Mouse (Mus musculus) midbrain, postnatal 0 days (tissue): ENCODE data around the gene Etfdh. TPM values are rescaled to one million over a fixed set of nuclear protein-coding genes. Genes with fewer than 3 reads are reported as not detected.

ENCODE experiments used
- ATAC-seq: fragments of 200-750 bp; cut with Nextera tagmentation; 2 replicates; pipeline ENCODE4 v1.8.0; 2017; ENCODE audit warnings: moderate number of reproducible peaks, mild to moderate bottlenecking, moderate TSS enrichment, moderate library complexity; ENCODE audit not compliant: low FRiP score
- DNase-seq: peaks from one replicate; pipeline ENCODE4 v3.0.0-alpha.2; 2015; ENCODE audit warnings: low spot score
- H3K27ac ChIP-seq: fragments of 300-500 bp; sonication (generic); 2 replicates; pipeline ENCODE4 v1.5.1; 2014; ENCODE audit warnings: low read depth, mild to moderate bottlenecking, low read length, mixed read lengths
- H3K27me3 ChIP-seq: fragments of 300-500 bp; sonication (generic); 2 replicates; pipeline ENCODE4 v1.6.1; 2014; ENCODE audit warnings: low read length, control low read depth, mixed read lengths; ENCODE audit not compliant: insufficient read depth
- H3K36me3 ChIP-seq: fragments of 300-500 bp; sonication (generic); 2 replicates; pipeline ENCODE4 v1.6.1; 2014; ENCODE audit warnings: low read length, control low read depth, mixed read lengths; ENCODE audit not compliant: insufficient read depth
- H3K4me1 ChIP-seq: fragments of 300-500 bp; sonication (generic); 2 replicates; pipeline ENCODE4 v1.6.1; 2014; ENCODE audit warnings: mild to moderate bottlenecking, control low read depth, antibody characterized with exemption, low read length, mixed read lengths; ENCODE audit not compliant: insufficient read depth
- H3K4me2 ChIP-seq: fragments of 300-500 bp; sonication (generic); 2 replicates; pipeline ENCODE4 v1.6.1; 2014; ENCODE audit warnings: low read depth, mild to moderate bottlenecking, low read length, mixed read lengths; ENCODE audit not compliant: poor library complexity, severe bottlenecking
- H3K4me3 ChIP-seq: fragments of 300-500 bp; sonication (generic); 2 replicates; pipeline ENCODE4 v1.5.1; 2014; ENCODE audit warnings: low read depth, mild to moderate bottlenecking, low read length, moderate library complexity
- H3K9ac ChIP-seq: fragments of 300-500 bp; sonication (generic); replicated peaks from 2 replicates; pipeline ENCODE4 v1.6.1; 2014; ENCODE audit warnings: mild to moderate bottlenecking, low read length, moderate library complexity, mixed read lengths; ENCODE audit not compliant: poor library complexity, severe bottlenecking
- H3K9me3 ChIP-seq: fragments of 300-500 bp; sonication (generic); 2 replicates; pipeline ENCODE4 v1.6.1; 2016; ENCODE audit warnings: low read length, control low read depth
- CTCF ChIP-seq: IDR thresholded peaks from 2 replicates; pipeline ENCODE4 v1.5.1; 2016; ENCODE audit warnings: antibody characterized with exemption, mild to moderate bottlenecking
- WGBS: fragments of 180-500 bp; shearing (Covaris S2); extraction: QIAGEN DNeasy Blood & Tissue Kit; methylation state at CpG from one replicate; pipeline ENCODE4 v1.1.7; 2014; 5-methylcytosine and 5-hydroxymethylcytosine counted together
- polyA plus RNA-seq: library from polyadenylated mRNA; unstranded; fragments of >200 nt; fragmentation: Nextera tagmentation; extraction: Ambion mirVana; gene quantifications from 2 replicates; pipeline ENCODE4 v1.2.1, GENCODE M21; 2015
- total RNA-seq: library from RNA; depleted of rRNA; stranded (reverse); fragments of >200 nt; gene quantifications from 2 replicates; pipeline ENCODE4 v1.2.3, GENCODE M21; 2014; rRNA removed

Gene Etfdh
- total and polyA plus RNA-seq, 2 experiments from 2014 or later, result 26.7 to 36.0 TPM

DNA sequence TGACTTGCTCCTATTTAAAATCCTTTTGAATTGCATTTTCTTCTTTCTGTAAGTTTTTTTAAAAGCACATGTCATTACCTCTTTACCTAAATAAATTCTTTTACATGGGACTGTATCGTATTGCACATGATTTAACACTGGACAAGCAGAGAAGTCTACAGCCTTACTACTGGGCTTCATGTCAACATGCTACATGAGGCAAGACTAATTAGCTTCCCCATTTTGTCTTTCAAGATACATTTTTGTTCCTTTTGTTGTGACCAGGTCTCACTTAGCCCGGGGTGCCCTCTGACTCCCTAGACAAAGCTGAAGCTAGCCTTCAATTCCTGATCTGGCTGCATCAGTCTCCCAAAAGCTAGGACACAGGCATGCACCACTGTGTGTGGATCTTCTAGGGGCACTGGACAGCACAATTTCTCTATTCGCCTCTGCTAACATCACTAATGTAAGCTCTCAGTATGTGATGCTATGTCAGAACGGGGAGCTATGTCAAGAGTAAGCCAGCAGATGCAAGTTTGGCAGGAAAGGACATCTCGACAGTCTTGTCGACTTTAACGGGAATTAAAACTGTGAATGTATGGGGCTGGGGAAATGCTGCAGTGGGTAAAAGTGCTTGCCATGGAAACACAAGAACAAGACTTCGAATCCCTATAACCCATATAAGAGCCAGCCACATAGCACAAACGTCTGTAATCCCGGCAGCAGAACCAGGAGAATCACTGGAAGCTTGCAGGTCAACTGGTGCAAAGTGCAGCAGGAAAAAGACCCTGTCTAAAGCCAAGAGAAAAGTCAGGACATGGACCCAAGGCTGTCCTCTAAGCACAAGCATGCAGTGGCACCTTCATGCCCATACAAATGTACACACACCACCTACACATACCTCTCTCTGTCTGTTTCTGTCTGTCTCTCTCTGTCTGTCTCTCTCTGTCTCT is 67.2 kb downstream of the Etfdh start:
- no peak for TF ChIP-seq CTCF
- no peaks in the 10 kb centered on the region for H3K9me3 ChIP-seq
- H3K27ac ChIP-seq, result no peak overlapping the region
- no peaks in the 10 kb centered on the region for H3K27me3 ChIP-seq
- H3K36me3 ChIP-seq, result no peaks in the 10 kb centered on the region
- H3K4me1 ChIP-seq, result no peaks in the 10 kb centered on the region
- H3K4me2 ChIP-seq, result no peak overlapping the region
- 78% methylated on average over 10 of the region's 10 CpGs for WGBS
- ATAC-seq (no peak), DNase-seq (no peak)
- H3K9ac ChIP-seq, result no peak overlapping the region
- H3K4me3 ChIP-seq, result no peak overlapping the region

DNA sequence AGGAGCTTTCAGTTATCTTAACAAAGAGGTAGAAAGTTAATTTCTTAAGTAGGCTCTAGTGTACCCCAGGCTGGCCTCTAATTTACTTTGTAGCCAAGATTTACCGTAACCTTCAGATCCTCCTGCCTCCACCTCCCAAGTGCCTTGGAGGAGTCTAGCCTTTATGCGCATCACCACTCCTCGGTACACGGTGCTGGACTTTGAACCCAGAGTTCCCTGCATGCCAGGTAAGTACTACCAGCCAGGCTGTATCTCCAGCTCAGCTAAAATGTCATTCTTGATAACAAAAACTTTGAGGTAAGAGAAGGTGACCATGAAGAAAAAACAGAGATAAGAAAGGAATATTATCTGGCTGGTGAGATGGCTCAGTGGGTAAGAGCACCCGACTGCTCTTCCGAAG is 68.7 kb downstream of the Etfdh start:
- Histone ChIP-seq H3K4me1 (no peaks in the 10 kb centered on the region), H3K4me3 (no peak overlapping the region), H3K27ac (no peak overlapping the region), H3K4me2 (no peak overlapping the region), H3K36me3 (no peaks in the 10 kb centered on the region), H3K9me3 (no peaks in the 10 kb centered on the region), H3K27me3 (no peaks in the 10 kb centered on the region), H3K9ac (no peak overlapping the region)
- 97% methylated on average over 6 of the region's 6 CpGs for WGBS
- ATAC-seq (no peak), DNase-seq (no peak)
- TF ChIP-seq CTCF, result no peak

- H3K9ac ChIP-seq, result no peak overlapping the region
- 82% methylated on average over 5 of the region's 5 CpGs for WGBS
- no peaks in the 10 kb centered on the region for H3K36me3 ChIP-seq
- no peaks in the 10 kb centered on the region for H3K9me3 ChIP-seq
- ATAC-seq (no peak), DNase-seq (no peak)
- H3K4me2 ChIP-seq, result no peak overlapping the region
- H3K27ac ChIP-seq, result no peak overlapping the region; the same call in 1 of the 2 replicates
- no peak overlapping the region for H3K4me3 ChIP-seq
- H3K4me1 ChIP-seq, result no peaks in the 10 kb centered on the region
- TF ChIP-seq CTCF, result no peak
- H3K27me3 ChIP-seq, result no peaks in the 10 kb centered on the region
Observed at GRCm38 (mm10) chr3:79559773-79560045, 69.6 kb downstream of the Etfdh start.

- Histone ChIP-seq H3K4me2 (no peak overlapping the region), H3K4me3 (no peak overlapping the region), H3K9ac (no peak overlapping the region), H3K36me3 (no peaks in the 10 kb centered on the region), H3K9me3 (no peaks in the 10 kb centered on the region), H3K4me1 (no peaks in the 10 kb centered on the region), H3K27me3 (no peaks in the 10 kb centered on the region), H3K27ac (peak overlapping the region; percentile 43; the same call in 1 of the 2 replicates)
- ATAC-seq, result peak; percentile 77
- DNase-seq, result peak; percentile 44
- 76% methylated on average over 9 of the region's 9 CpGs for WGBS
- no peak for TF ChIP-seq CTCF
Observed at GRCm38 (mm10) chr3:79559021-79559772, 70.1 kb downstream of the Etfdh start.

DNA sequence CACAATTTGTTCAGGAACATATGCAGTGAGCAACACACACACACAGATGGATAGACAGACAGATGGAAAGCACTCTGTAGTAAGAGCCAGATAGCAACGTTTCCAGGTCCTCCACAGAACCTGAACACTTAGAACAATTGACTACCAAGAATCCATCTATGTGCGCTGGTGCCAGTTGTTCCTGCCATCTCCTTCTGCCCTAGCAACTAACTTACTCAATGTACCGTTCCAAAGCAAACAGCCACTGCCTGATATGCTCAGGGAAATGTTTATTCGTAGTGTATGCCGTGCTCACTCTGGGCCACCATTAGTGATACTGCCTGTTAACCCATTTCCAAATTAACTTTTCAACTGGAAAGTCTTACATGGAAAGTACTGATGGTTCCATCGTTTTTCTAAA is 74.2 kb downstream of the Etfdh start:
- Histone ChIP-seq H3K27me3 (no peaks in the 10 kb centered on the region), H3K9me3 (no peaks in the 10 kb centered on the region), H3K4me1 (no peaks in the 10 kb centered on the region), H3K27ac (no peak overlapping the region), H3K4me3 (no peak overlapping the region), H3K36me3 (no peaks in the 10 kb centered on the region), H3K4me2 (no peak overlapping the region), H3K9ac (no peak overlapping the region)
- ATAC-seq (no peak), DNase-seq (no peak)
- TF ChIP-seq CTCF, result no peak
- 89% methylated on average over 6 of the region's 6 CpGs for WGBS

Other genes with a start within 250 kb of the Etfdh start
- 30.3 and 35.7 TPM in 2 replicates for gene Fnip2, start 61.7 kb downstream of the Etfdh start, total RNA-seq
- gene Fnip2, start 61.7 kb downstream of the Etfdh start, polyA plus RNA-seq, result 5.2 and 6.9 TPM in 2 replicates
- 67.6 and 68.4 TPM in 2 replicates for gene Ppid, start 38.2 kb downstream of the Etfdh start, total RNA-seq
- 121 and 123 TPM in 2 replicates for gene Ppid, start 38.2 kb downstream of the Etfdh start, polyA plus RNA-seq
- 3.3 and 5.4 TPM in 2 replicates for gene 4930579G24Rik, start 421 bp downstream of the Etfdh start, total RNA-seq
- gene 4930579G24Rik, start 421 bp downstream of the Etfdh start, polyA plus RNA-seq, result 2.7 and 3.7 TPM in 2 replicates
- 0.49 and 0.90 TPM in 2 replicates for gene Rxfp1, start 108.4 kb upstream of the Etfdh start, total RNA-seq
- 0.19 and 0.27 TPM in 2 replicates for gene Rxfp1, start 108.4 kb upstream of the Etfdh start, polyA plus RNA-seq
- 1.2 and 1.9 TPM in 2 replicates for gene Tmem144, start 223.3 kb upstream of the Etfdh start, total RNA-seq
- 1.8 and 2.4 TPM in 2 replicates for gene Tmem144, start 223.3 kb upstream of the Etfdh start, polyA plus RNA-seq